Mouse (Mus musculus) embryonic stem cell, embryonic (primary cell): ENCODE measurements around the gene Pomp.
"Not testable (repeated sequence)": the region's sequence is repeated elsewhere in the genome, so short reads cannot be mapped to it uniquely, and the experiment has no call there.

Source experiments
- CTCF ChIA-PET, 4 experiments: fragments of 300-600 bp in 2 of 4; fragments of 350-600 bp in 2 of 4; sonication (Branson Sonifier 250); formaldehyde crosslinking; loops; one replicate each; lab custom pipeline; 2022; ENCODE audit warnings: inconsistent platforms in 2 of 4; lab: Charles Lee
- POLR2A ChIA-PET, 4 experiments: fragments of 300-600 bp in 2 of 4; fragments of 350-600 bp in 2 of 4; sonication (Branson Sonifier 250); formaldehyde crosslinking; loops; one replicate each; lab custom pipeline; 2022; ENCODE audit warnings: antibody characterized with exemption in 4 of 4, inconsistent platforms in 1 of 4; lab: Charles Lee

Gene Pomp

DNA sequence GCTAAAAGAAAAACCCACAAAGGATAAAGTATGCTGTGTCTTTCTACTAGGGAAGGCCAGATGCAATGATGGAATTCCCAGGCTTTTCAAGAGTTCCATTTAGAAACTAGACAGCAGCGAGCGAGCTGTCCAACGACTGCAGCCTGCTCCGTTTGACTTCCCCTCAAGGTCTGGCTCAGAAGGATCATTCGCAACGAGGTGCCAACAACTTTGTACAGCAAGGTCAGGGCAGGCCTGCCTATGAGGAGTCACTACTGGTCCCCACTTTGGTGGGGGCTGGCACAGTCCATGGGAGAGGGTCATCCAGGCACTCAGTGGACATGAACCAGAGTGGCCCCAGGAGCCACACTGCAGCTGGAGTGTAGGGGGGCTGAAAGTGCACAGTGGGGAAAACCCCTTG is 23.3 kb downstream of the Pomp start:
- ChIA-PET POLR2A (interaction anchor here in 2 of 4 experiments (0.6 to 2.9 kb wide), 4 partner anchors 9 to 765 kb away, joined by 3 to 20 read pairs (median 4); no protein-coding TSS in a partner anchor), CTCF (interaction anchor here in 1 of 4 experiments (0.9 kb wide), 1 partner anchor 14 kb away, joined by 3 read pairs; no protein-coding TSS in a partner anchor)

DNA sequence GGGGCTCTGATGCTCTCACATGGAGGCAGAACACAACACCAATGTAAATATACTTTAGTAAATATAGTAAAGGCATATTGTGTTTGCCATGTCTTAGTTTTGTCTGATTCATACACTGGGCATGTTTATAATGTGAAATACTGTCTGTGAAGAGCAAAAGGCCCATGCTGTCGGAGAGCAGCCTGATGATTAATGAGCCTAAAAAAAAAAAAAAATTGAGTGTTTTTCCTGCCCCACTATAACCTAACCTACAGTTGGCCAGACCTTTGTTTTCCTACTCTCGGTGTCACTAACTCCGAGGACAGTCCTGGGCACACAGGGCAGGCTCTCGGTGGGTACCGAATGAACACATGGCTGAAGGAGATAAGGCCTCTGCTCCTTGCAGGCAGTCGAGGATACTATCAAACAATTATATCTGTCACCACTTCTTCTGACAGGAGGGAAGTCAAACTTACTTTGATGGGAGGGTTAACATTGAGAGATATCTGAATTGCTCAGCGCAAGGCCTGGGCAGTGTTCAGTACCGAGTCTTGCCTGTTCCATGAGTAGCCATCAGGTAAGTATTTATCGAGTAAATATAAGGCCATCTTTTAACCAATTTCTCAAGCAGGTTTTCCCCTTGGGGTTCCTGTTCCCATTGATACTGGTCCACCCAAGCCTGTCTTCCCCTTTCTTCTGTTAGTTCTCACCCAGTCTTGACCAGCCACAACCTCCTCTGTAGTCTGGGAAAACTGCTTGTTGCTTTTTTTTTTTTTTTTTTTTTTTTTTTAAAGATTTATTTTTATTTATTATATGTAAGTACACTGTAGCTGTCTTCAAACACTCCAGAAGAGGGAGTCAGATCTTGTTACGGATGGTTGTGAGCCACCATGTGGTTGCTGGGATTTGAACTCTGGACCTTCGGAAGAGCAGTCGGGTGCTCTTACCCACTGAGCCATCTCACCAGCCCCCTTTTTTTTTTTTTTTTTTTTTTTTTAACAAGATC is 28.3 kb downstream of the Pomp start:
- POLR2A ChIA-PET, result no interaction called here
- CTCF ChIA-PET, result interaction anchor here in 1 of 4 experiments (0.6 kb wide), 1 partner anchor 968 kb away, joined by 3 read pairs; no protein-coding TSS in a partner anchor

DNA sequence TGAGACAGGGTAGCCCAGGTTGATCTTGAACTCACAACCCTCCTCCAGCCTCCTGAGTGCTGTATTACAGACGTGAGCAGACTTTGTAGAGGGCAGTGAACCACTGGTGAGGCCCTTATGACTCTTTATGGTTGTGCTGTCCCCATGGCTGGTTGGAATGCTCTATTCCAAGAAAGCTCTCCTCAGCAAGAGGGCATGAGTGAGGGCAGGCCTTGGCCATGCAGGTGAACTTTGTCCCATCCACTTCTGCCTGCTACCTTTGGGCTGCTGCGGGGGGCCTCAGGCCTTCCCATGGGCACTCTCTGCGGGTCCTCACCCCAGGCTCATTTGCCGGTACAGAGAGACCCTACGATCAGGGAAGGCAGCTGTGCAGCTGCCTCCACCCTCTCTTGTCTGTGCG is 32.5 kb downstream of the Pomp start:
- CTCF ChIA-PET, result interaction anchor here (0.6 to 2.4 kb wide), 9 partner anchors 15 to 1317 kb away, joined by 3 to 11 read pairs (median 5); no protein-coding TSS in a partner anchor
- POLR2A ChIA-PET, result interaction anchor here (0.8 to 3.5 kb wide), 19 partner anchors 10 to 1289 kb away, joined by 3 to 20 read pairs (median 5); partner anchors contain the start of gene Pomp (in 2 of the 4)

DNA sequence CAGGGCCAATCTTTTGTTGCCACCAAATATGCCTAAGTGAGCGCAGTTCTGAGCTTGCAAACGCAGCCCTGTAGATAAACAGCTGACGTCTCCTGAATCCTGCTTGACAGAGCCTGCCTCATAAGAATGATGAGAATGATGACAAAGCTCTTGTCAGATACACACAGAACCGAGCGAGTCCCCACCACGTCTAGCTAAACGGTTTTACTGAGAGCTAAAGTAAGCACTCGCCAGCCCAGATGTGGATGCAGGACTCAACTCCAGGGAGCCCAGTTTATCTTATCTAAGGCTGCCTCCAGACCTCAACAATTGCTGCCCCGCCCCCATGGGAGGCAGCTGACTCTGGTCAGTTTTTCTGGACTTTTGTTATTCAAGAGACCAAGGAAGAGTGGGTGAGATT is 32.9 kb downstream of the Pomp start:
- CTCF ChIA-PET, result interaction anchor here (0.8 to 2.4 kb wide), 10 partner anchors 14 to 309 kb away, joined by 3 to 11 read pairs (median 4); no protein-coding TSS in a partner anchor
- POLR2A ChIA-PET, result interaction anchor here (0.8 to 3.5 kb wide), 22 partner anchors 9 to 1289 kb away, joined by 3 to 20 read pairs (median 5); partner anchors contain the start of gene Pomp (in 2 of the 4)

DNA sequence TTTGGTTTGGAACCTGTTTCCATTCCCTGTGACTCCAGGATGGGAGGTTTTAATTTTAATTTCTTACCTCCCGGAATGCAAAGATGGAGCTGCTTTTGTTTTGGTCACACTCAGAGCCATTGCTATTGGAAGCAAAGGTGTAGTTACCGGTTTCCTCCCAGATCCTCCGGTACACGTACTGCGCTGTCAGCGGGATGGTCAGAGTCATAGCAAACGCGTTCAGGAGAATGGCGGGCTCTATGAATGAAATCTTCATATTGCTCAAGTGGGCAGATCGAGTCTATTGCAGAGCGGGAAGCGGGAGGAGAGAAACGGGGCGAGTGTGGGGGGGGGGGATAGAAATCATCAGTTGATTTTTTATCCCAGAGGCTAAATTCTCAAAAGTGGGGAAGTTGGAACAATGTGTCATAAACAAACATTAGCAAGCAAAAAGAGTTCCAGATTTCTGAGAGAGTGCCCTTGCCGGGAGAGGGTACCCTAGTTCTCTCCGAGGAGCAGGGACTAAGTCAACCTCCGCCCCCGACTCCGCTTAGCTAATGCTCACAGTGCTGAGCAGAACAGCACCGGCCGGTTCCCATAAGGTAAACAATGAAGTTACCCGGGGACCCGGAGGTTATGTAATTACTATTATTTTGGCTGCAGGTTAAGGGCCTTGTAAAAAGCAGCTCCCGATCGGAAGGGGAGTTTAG is 33.6 kb downstream of the Pomp start:
- POLR2A ChIA-PET, result interaction anchor here (0.7 to 3.5 kb wide), 33 partner anchors 8 to 1288 kb away, joined by 3 to 20 read pairs (median 4); partner anchors contain the start of gene Pomp (in 1 of the 4)

DNA sequence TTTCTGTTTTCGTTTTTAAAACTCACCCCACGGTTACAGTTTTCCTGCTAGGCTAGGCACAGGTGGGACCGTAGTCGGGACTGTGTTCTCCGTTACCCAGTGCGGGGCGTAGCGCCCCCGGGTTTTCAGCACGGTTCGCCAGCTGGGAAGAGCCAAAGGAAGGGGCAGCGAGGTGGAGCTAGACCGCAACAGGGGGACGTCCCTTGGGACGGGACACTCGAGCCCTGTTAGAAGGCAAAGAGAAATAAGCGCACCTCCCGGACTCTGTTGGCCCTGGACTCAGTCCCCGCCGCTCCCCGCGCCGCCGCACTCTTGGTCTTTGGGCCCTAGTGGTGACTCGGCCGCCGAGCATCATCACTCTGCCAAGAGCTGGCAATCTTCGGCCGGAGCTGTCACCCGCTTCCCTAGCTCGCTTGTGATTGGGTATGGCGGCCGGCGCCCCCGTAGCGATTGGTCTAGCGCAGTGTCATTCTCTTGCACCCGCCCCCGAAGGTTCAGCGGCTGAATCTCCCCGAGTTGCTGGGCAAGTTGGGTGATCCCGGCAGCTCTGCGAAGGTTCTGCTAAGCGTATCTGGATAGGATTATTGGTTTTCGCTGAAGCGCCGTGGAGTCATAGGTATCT is 34.3 kb downstream of the Pomp start, which contains the start of gene Slc46a3:
Gene Slc46a3, minus strand, starts transcription at position 361 of the 622 bp plus-strand sequence.
- ChIA-PET CTCF (interaction anchor here in 3 of 4 experiments (0.6 to 2.4 kb wide), 23 partner anchors 9 to 866 kb away, joined by 3 to 11 read pairs (median 3); no protein-coding TSS in a partner anchor), POLR2A (interaction anchor here (0.5 to 3.5 kb wide), 33 partner anchors 9 to 476 kb away, joined by 3 to 20 read pairs (median 4); partner anchors contain the start of gene Pomp (in 2 of the 4))

More for the DNA sequence above, 33.6 kb downstream of the Pomp start:
- CTCF ChIA-PET, result interaction anchor here (0.6 to 2.4 kb wide), 23 partner anchors 13 to 510 kb away, joined by 3 to 11 read pairs (median 4); no protein-coding TSS in a partner anchor

DNA sequence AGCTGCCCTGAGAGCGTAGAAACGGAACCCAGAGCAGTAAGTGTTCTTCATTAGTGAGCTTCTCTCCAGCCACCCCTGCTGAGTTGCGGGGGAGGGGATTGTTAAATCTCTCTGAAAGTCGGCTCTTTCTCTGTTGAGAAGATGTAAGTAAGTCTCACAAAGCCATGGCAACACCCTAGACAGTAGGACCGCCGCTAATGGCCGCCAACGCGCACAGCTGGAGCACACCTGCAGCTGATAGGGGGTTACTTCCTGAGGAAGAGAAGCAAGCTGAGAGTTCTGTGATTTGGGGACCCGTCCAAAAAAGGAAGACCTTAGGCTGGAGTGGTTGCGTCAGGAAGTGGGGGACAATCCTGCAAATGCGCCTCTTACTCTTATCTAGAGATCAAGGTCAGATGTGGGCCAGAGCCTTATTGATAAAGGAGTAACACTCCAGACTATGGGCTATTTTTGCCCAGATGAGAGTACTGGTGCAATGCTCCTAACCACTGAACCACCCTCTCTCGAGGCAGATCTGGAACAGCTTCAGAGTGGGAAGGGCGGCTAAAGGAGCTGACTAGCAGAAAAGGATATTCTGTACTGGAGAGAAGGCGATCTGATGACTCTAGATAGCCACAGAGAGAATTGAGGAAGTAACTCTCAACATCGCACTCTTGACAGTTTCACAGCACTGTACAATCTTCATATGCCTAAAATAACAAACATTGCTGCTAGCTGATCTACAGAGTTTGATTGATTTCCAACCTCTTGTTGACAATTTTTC is 35.4 kb downstream of the Pomp start:
- POLR2A ChIA-PET, result interaction anchor here in 3 of 4 experiments (0.8 to 3.5 kb wide), 16 partner anchors 9 to 56 kb away, joined by 3 to 17 read pairs (median 4); partner anchors contain the start of gene Pomp (in 2 of the 3)
- CTCF ChIA-PET, result interaction anchor here in 3 of 4 experiments (0.5 to 1.9 kb wide), 15 partner anchors 11 to 372 kb away, joined by 3 to 7 read pairs (median 4); no protein-coding TSS in a partner anchor

DNA sequence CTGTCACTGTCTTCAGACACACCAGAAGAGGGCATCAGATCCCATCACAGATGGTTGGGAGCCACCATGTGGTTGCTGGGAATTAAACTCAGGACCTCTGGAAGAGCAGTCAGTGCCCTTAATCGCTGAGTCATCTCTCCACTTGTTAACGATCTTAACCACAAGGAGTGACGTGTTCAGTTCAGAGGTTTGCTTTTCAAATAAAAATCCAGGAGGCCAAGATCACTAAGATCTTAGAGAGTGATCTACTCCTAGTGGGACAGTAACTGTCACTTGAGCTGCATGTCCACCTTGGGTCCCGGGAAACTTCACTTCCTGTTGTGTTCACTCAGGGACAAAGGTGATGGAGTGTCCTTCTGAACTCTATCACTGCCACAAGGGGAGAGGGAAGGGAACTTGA is 36.2 kb downstream of the Pomp start:
- CTCF ChIA-PET, result interaction anchor here in 1 of 4 experiments (0.6 kb wide), 1 partner anchor 371 kb away, joined by 6 read pairs; no protein-coding TSS in a partner anchor
- POLR2A ChIA-PET, result not testable (repeated sequence)

DNA sequence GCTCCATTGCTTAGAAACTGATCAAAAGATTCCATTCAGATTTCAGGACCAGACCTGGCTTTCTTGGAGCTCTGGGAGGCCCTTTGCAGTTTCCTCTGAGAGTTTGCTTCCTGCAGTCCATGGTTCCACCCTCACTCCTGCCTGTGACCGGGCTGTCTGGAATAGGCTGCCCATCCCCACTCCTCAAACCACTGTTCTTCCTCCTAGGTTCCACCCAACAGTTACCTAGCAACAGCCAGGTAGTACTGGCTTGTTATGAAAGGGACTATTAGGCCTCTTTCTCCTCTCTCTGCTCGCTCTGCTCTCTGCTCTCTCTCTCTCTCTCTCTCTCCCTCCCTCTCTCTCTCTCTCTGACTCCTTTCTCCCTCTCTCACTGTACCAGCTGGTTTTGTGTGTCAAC is 38.0 kb downstream of the Pomp start:
- ChIA-PET CTCF (interaction anchor here in 3 of 4 experiments (0.6 to 0.8 kb wide), 5 partner anchors 9 to 427 kb away, joined by 3 to 6 read pairs (median 4); no protein-coding TSS in a partner anchor), POLR2A (interaction anchor here in 3 of 4 experiments (0.7 to 1.4 kb wide), 8 partner anchors 11 to 673 kb away, joined by 3 to 5 read pairs (median 4); partner anchors contain the start of gene Pomp (in 1 of the 3))

DNA sequence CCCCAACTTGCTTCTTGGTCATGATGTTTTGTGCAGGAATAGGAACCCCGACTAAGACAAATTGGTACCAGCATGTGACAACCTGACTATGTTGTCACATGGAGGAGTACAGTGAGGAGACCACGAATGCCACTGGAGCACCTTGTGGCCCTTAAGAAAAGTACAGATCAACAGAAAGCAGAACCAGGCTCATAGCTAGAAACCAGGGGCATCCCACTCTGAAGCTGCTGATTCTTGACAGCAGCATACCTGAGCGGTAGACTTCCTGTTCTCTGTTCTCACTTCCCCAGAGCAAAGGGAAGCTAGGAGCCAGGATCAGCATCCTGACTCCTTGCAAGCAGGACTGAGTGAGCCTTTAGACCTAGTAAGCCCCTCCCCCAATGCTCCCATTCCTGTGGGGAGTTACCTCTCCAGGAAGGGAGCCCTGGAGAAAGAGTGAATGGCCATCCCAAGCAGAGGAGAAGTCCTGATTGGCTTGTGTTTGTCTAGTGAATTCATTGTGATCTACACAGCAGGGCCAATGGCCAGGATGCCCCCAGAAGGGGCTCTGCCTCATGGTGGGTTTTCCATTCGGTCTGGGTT is 38.8 kb downstream of the Pomp start:
- POLR2A ChIA-PET, result interaction anchor here in 1 of 4 experiments (1.1 to 1.4 kb wide), 3 partner anchors 10 to 120 kb away, joined by 4 to 5 read pairs (median 4); no protein-coding TSS in a partner anchor
- CTCF ChIA-PET, result interaction anchor here in 3 of 4 experiments (0.5 to 0.8 kb wide), 6 partner anchors 8 to 428 kb away, joined by 3 to 6 read pairs (median 4); no protein-coding TSS in a partner anchor

DNA sequence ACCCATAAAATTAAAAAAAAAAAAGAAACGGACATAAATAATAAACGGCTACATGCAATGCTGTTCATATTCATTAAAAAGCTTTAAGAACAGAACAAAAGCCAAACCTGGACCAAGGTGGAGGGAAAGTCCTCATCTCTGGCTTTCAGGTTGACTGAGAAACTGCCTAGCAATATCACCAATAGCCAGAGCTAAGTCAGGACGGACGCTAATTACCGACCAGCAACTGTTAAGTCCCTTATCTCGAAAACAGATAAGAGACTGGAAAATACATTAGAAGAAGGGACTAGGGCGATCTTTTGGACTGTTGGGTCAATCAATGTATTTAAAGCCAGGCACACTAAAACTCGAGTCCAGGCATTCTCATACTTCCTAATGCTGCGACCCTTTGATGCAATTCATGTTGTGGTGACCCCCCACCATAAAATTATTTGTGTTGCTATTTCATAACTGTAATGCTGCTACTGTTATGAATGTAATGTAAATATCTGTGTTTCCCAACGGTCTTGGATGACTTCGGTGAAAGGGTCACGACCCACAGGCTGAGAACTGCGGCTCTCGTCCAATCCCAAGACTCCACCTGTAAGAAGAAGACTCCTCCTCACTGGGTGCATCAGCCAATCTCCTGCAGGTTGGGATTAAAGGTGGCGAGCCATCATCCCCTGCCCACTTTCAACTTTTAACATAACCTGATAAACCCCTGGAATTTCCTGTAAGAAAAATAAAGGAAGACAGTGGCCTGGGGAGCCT is 41.9 kb downstream of the Pomp start:
- ChIA-PET CTCF (interaction anchor here in 1 of 4 experiments (0.6 to 1.0 kb wide), 2 partner anchors 9 to 222 kb away, joined by 3 read pairs; no protein-coding TSS in a partner anchor), POLR2A (interaction anchor here in 2 of 4 experiments (0.5 to 0.7 kb wide), 3 partner anchors 9 to 603 kb away, joined by 3 to 7 read pairs (median 5); no protein-coding TSS in a partner anchor)

DNA sequence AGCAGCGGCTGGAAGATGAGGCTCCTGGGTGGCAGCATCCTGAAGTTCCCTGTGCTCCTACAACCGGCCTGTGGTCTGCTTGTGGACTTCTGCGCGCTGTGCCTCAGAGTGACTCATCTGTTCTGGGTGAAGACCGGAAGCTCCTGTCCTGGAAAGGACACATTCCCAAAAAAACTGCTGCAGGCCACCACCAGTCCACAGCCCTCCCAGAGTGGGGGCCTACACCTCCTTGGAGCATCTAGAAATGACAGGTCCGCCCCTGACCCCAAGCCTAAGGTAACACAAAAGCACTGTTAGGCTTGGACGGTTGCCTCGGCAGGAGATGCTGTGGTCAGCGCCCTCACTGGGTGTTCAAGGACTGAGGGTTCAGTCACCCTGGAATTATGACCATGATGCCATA is 42.9 kb downstream of the Pomp start:
- ChIA-PET CTCF (interaction anchor here in 1 of 4 experiments (1.0 kb wide), 1 partner anchor 8 kb away, joined by 3 read pairs; no protein-coding TSS in a partner anchor), POLR2A (interaction anchor here in 1 of 4 experiments (0.7 kb wide), 1 partner anchor 10 kb away, joined by 3 read pairs; no protein-coding TSS in a partner anchor)

DNA sequence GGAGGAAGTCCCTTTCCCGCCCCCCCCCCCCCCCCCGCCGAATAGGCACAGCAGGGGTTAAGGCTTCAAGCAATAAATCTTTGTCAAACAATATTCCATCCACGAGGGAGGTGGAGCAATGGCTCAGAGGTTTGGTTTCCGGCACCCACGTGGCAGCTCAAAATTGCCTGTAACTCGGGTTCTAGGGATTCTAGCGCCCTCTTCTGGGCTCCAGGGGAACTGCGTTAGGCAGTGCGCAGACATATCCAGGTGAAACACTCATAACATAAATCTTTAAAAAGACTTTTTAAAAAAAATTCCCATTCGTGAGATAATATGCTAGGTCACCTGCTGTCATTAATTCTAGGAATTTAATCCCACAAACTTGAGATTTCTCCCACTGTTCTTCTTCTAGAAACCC is 46.9 kb downstream of the Pomp start:
- ChIA-PET CTCF (interaction anchor here (0.5 to 2.0 kb wide), 25 partner anchors 9 to 576 kb away, joined by 3 to 13 read pairs (median 4); partner anchors contain the start of gene Slc46a3 (in 3 of the 4)), POLR2A (interaction anchor here in 2 of 4 experiments (1.2 to 1.4 kb wide), 3 partner anchors 12 to 38 kb away, joined by 3 to 4 read pairs (median 4); partner anchors contain the start of gene Slc46a3 (in 2 of the 2))

DNA sequence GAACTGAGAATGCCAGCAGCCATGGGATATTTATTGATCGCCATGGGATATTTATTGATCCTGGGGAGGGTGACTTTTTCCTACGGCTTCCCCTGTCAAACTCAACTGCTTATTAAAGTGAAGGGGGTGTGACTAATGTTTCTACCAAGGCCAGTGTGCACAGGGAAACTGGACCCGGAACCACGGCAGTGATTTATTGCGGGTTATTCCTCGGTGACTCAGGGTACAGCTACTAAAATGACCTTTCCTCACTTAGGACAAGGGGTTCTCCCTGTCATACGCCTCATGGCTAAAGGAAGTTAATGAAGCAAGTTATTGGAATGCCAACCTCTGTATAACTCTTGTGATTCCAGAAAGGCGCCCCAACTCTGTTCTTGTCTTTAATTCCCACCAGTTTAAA is 47.6 kb downstream of the Pomp start:
- POLR2A ChIA-PET, result interaction anchor here in 1 of 4 experiments (0.9 to 1.9 kb wide), 2 partner anchors 9 to 13 kb away, joined by 3 to 5 read pairs; partner anchors contain the start of gene Slc46a3
- CTCF ChIA-PET, result interaction anchor here in 2 of 4 experiments (0.6 to 2.0 kb wide), 3 partner anchors 10 to 15 kb away, joined by 5 to 7 read pairs (median 7); partner anchors contain the start of gene Slc46a3 (in 1 of the 2)
